Mouse (Mus musculus) heart, postnatal 0 days (tissue): ENCODE measurements around the gene Slc8b1.

ENCODE experiments used
- CTCF ChIP-seq: IDR thresholded peaks from 2 replicates; pipeline ENCODE4 v1.5.1; 2016; ENCODE audit warnings: antibody characterized with exemption, control low read depth, low read depth
- EP300 ChIP-seq: IDR thresholded peaks from 2 replicates; pipeline ENCODE4 v1.6.1; 2016; ENCODE audit warnings: antibody characterized with exemption, low read depth

- no peak for TF ChIP-seq EP300
- TF ChIP-seq CTCF = peak; percentile 42
Measured at GRCm38 (mm10) chr5:120465062-120465461, 45.9 kb upstream of the Slc8b1 start.
